Mouse (Mus musculus): ENCODE results near the gene Alcam. TPM values are rescaled to one million over a fixed set of nuclear protein-coding genes. Genes with fewer than 3 reads are reported as not detected.

The Alcam gene
- total and polyA plus RNA-seq, 2 experiments from 2014 or later: 40.3 to 154 TPM

GRCm38 (mm10) chr16:52449889-52450244 lies 4.0 kb downstream of the Alcam start:
- peak; percentile 73 for TF ChIP-seq CTCF (IDR thresholded peaks at IDR 0.05)
- no peaks in the 10 kb centered on the region for H3K36me3 ChIP-seq (ENCODE audit: insufficient read depth, low read length)
- ATAC-seq (ENCODE audit: low FRiP score) (no peak), DNase-seq (ENCODE audit: low spot score) (peak; percentile 81)
- no peaks in the 10 kb centered on the region for H3K9me3 ChIP-seq (ENCODE audit: low read length)
- WGBS: 1% methylated on average over 3 of the region's 3 CpGs
- H3K27me3 ChIP-seq (ENCODE audit: insufficient read depth, low read length): no peaks in the 10 kb centered on the region
- H3K4me2 ChIP-seq (ENCODE audit: low read depth, low read length, poor library complexity, severe bottlenecking): peak overlapping the region; percentile 72
- 0 out of 2 replicates have a peak, but pooled peaks cover 2% of the 10 kb centered on the region for H3K4me1 ChIP-seq (ENCODE audit: insufficient read depth, low read length)
- H3K4me3 ChIP-seq (ENCODE audit: low read depth, low read length): peak overlapping the region; percentile 74
- H3K9ac ChIP-seq (replicated peaks; ENCODE audit: low read length, poor library complexity, severe bottlenecking): peak overlapping the region; percentile 70
- H3K27ac ChIP-seq (ENCODE audit: low read depth, low read length): peak overlapping the region; percentile 77

DNA sequence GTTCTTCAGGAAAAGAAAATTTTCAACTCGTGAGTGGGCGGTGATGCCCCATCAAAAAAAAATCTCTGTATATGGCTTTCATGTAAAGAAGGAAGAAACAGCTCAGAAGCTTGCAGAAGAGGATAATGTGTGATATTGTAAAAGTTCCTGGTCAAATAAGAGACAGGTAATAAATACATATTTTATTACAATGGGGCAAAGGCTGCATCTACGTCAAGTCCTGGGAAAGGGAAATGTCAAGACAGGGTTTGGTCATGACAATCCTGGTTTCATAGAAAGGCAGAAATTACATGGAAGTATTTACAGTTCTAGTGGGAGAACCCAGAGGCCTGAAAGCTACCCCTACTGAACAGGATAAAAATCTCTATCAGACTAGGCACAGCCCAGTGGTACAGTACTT lies 7.9 kb downstream of the Alcam start:
- no peak overlapping the region for H3K9ac ChIP-seq (replicated peaks; ENCODE audit: low read length, poor library complexity, severe bottlenecking)
- no peak overlapping the region for H3K4me3 ChIP-seq (ENCODE audit: low read depth, low read length)
- WGBS: 94% methylated on average over 3 of the region's 3 CpGs
- no peaks in the 10 kb centered on the region for H3K4me1 ChIP-seq (ENCODE audit: insufficient read depth, low read length)
- H3K36me3 ChIP-seq (ENCODE audit: insufficient read depth, low read length): no peaks in the 10 kb centered on the region
- DNase-seq (ENCODE audit: low spot score) (no peak), ATAC-seq (ENCODE audit: low FRiP score) (no peak)
- H3K4me2 ChIP-seq (ENCODE audit: low read depth, low read length, poor library complexity, severe bottlenecking): no peak overlapping the region
- H3K27ac ChIP-seq (ENCODE audit: low read depth, low read length): no peak overlapping the region
- no peaks in the 10 kb centered on the region for H3K27me3 ChIP-seq (ENCODE audit: insufficient read depth, low read length)
- H3K9me3 ChIP-seq (ENCODE audit: low read length): no peaks in the 10 kb centered on the region
- TF ChIP-seq CTCF (IDR thresholded peaks at IDR 0.05): no peak

GRCm38 (mm10) chr16:52443635-52444505 lies 10.0 kb downstream of the Alcam start:
- ATAC-seq (ENCODE audit: low FRiP score): no peak
- Histone ChIP-seq H3K27ac (ENCODE audit: low read depth, low read length) (no peak overlapping the region), H3K4me1 (ENCODE audit: insufficient read depth, low read length) (no peaks in the 10 kb centered on the region), H3K36me3 (ENCODE audit: insufficient read depth, low read length) (no peaks in the 10 kb centered on the region), H3K9ac (replicated peaks; ENCODE audit: low read length, poor library complexity, severe bottlenecking) (no peak overlapping the region), H3K4me3 (ENCODE audit: low read depth, low read length) (no peak overlapping the region), H3K27me3 (ENCODE audit: insufficient read depth, low read length) (no peaks in the 10 kb centered on the region), H3K9me3 (ENCODE audit: low read length) (no peaks in the 10 kb centered on the region), H3K4me2 (ENCODE audit: low read depth, low read length, poor library complexity, severe bottlenecking) (no peak overlapping the region)
- no peak for DNase-seq (ENCODE audit: low spot score)
- 57% methylated on average over 9 of the region's 9 CpGs for WGBS
- no peak for TF ChIP-seq CTCF (IDR thresholded peaks at IDR 0.05)

DNA sequence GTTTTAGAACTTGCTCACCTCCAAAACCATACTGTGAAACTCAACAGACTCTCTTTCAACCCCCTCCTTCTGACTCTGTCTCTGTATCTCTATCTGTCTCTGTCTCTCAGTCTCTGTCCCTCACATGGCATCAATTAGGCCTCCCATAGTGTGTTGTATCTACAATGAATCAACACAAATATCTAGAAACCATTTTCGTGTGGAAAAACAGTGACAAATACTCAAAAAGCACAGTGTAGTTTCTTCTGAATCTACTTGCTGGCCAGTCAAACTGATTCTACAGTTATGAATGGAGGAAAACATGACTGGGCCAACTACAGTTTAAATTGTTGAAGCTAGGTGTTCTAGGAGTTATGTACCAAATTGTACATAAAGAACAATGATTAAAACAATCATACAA lies 10.8 kb downstream of the Alcam start:
- ATAC-seq (ENCODE audit: low FRiP score) (no peak), DNase-seq (ENCODE audit: low spot score) (no peak)
- Histone ChIP-seq H3K27me3 (ENCODE audit: insufficient read depth, low read length) (no peaks in the 10 kb centered on the region), H3K36me3 (ENCODE audit: insufficient read depth, low read length) (no peaks in the 10 kb centered on the region), H3K4me2 (ENCODE audit: low read depth, low read length, poor library complexity, severe bottlenecking) (no peak overlapping the region), H3K9me3 (ENCODE audit: low read length) (no peaks in the 10 kb centered on the region), H3K4me1 (ENCODE audit: insufficient read depth, low read length) (no peaks in the 10 kb centered on the region), H3K4me3 (ENCODE audit: low read depth, low read length) (no peak overlapping the region), H3K9ac (replicated peaks; ENCODE audit: low read length, poor library complexity, severe bottlenecking) (no peak overlapping the region), H3K27ac (ENCODE audit: low read depth, low read length) (no peak overlapping the region)
- WGBS: 89% methylated on average over 1 of the region's 1 CpGs
- TF ChIP-seq CTCF (IDR thresholded peaks at IDR 0.05): no peak

- no peaks in the 10 kb centered on the region for H3K9me3 ChIP-seq (ENCODE audit: low read length)
- DNase-seq (ENCODE audit: low spot score) (no peak), ATAC-seq (ENCODE audit: low FRiP score) (no peak)
- TF ChIP-seq CTCF (IDR thresholded peaks at IDR 0.05): no peak
- no peak overlapping the region for H3K27ac ChIP-seq (ENCODE audit: low read depth, low read length)
- no peaks in the 10 kb centered on the region for H3K27me3 ChIP-seq (ENCODE audit: insufficient read depth, low read length)
- H3K4me2 ChIP-seq (ENCODE audit: low read depth, low read length, poor library complexity, severe bottlenecking): no peak overlapping the region
- H3K4me3 ChIP-seq (ENCODE audit: low read depth, low read length): no peak overlapping the region
- no peak overlapping the region for H3K9ac ChIP-seq (replicated peaks; ENCODE audit: low read length, poor library complexity, severe bottlenecking)
- H3K4me1 ChIP-seq (ENCODE audit: insufficient read depth, low read length): no peaks in the 10 kb centered on the region
- H3K36me3 ChIP-seq (ENCODE audit: insufficient read depth, low read length): no peaks in the 10 kb centered on the region
These were observed 14.3 kb downstream of the Alcam start for GRCm38 (mm10) chr16:52439600-52439999.

GRCm38 (mm10) chr16:52439007-52439406 lies 14.9 kb downstream of the Alcam start:
- H3K4me1 ChIP-seq (ENCODE audit: insufficient read depth, low read length): no peaks in the 10 kb centered on the region
- no peak overlapping the region for H3K9ac ChIP-seq (replicated peaks; ENCODE audit: low read length, poor library complexity, severe bottlenecking)
- H3K4me3 ChIP-seq (ENCODE audit: low read depth, low read length): no peak overlapping the region
- H3K36me3 ChIP-seq (ENCODE audit: insufficient read depth, low read length): no peaks in the 10 kb centered on the region
- ATAC-seq (ENCODE audit: low FRiP score): no peak
- 87% methylated on average over 6 of the region's 6 CpGs for WGBS
- H3K9me3 ChIP-seq (ENCODE audit: low read length): no peaks in the 10 kb centered on the region
- no peak for TF ChIP-seq CTCF (IDR thresholded peaks at IDR 0.05)
- no peak for DNase-seq (ENCODE audit: low spot score)
- H3K4me2 ChIP-seq (ENCODE audit: low read depth, low read length, poor library complexity, severe bottlenecking): no peak overlapping the region
- H3K27me3 ChIP-seq (ENCODE audit: insufficient read depth, low read length): no peaks in the 10 kb centered on the region
- no peak overlapping the region for H3K27ac ChIP-seq (ENCODE audit: low read depth, low read length)
